Mouse (Mus musculus) brain, embryonic 14.5 days (tissue): ENCODE results near the gene Atxn10.

Experiments
- CTCF ChIP-seq: fragments of 200-500 bp; IDR thresholded peaks from 2 replicates; pipeline ENCODE4 v1.5.1; 2012; ENCODE audit warnings: inconsistent platforms, mild to moderate bottlenecking, moderate library complexity, borderline replicate concordance; ENCODE audit not compliant: insufficient read depth, insufficient read length; ENCODE audit errors: extremely low read depth
- POLR2A ChIP-seq: fragments of 200-500 bp; IDR thresholded peaks from 2 replicates; pipeline ENCODE4 v1.6.1; 2012; ENCODE audit warnings: mild to moderate bottlenecking, inconsistent platforms, borderline replicate concordance; ENCODE audit not compliant: poor library complexity, insufficient read depth, insufficient read length, severe bottlenecking; ENCODE audit errors: extremely low read depth

GRCm38 (mm10) chr15:85369765-85370164 is 33.7 kb downstream of the Atxn10 start:
- TF ChIP-seq CTCF (no peak), POLR2A (no peak)
